In genomic region chr17:32904414-32904813, GRCm38 (mm10) we compare ENCODE assay signal across 11 mouse cellular contexts. TPM values are rescaled to one million over a fixed set of nuclear protein-coding genes. Genes with fewer than 3 reads are reported as not detected.
A peak's percentile ranks its signal among the peaks of the same experiment; 100 is the strongest.
DNase-seq lines count a peak whose midpoint lies in the region; ATAC-seq and TF ChIP-seq lines count a peak whose summit lies in the region.
"Had no signal": no experiment of that assay in that cellular context is flagged by ENCODE, and none has a peak within 500 bp of the region (broad histone marks: within the 10 kb centered on the region; RNA-seq: fewer than 3 reads in every experiment).

No protein-coding gene starts in this region.

- H3K4me2 ChIP-seq in midbrain, embryonic 14.5 days (ENCODE audit: low read length) = no peak overlapping the region
- no peak overlapping the region for H3K4me2 ChIP-seq in midbrain, embryonic 13.5 days (replicated peaks)

- peak; percentile 63 for TF ChIP-seq CTCF in heart, adult 2 months (IDR thresholded peaks at IDR 0.05)
- peak; percentile 24; the same call in 1 of the 2 replicates for TF ChIP-seq CTCF in bone marrow, adult 2 months (IDR thresholded peaks at IDR 0.05; ENCODE audit: control insufficient read depth, insufficient read depth, low read length)

- H3K9ac ChIP-seq in heart, adult 2 months (ENCODE audit: low read depth, low read length) = no peak overlapping the region
- no peak overlapping the region for H3K9ac ChIP-seq in midbrain, embryonic 14.5 days (replicated peaks; ENCODE audit: low read length)
- no peak overlapping the region for H3K9ac ChIP-seq in midbrain, embryonic 13.5 days (replicated peaks)

- no peak for DNase-seq in heart, adult 2 months
- no peak for DNase-seq in heart, adult 11 months
- DNase-seq in midbrain, embryonic 14.5 days = peak; percentile 20
- peak; percentile 30 for DNase-seq in thymus, postnatal 14 days
- no peak for DNase-seq in cerebellum, adult 18-20 months

- no peak for ATAC-seq in midbrain, embryonic 14.5 days (ENCODE audit: low FRiP score, low TSS enrichment)
- ATAC-seq in midbrain, embryonic 13.5 days = no peak
- no peak for ATAC-seq in frontal cortex, adult (ENCODE audit: low TSS enrichment)

- no peaks in the 10 kb centered on the region for H3K9me3 ChIP-seq in midbrain, embryonic 14.5 days (ENCODE audit: control insufficient read depth, low read length)
- no peaks in the 10 kb centered on the region for H3K9me3 ChIP-seq in midbrain, embryonic 13.5 days

- TF ChIP-seq EP300 in heart, adult 2 months (IDR thresholded peaks at IDR 0.05; ENCODE audit: insufficient read depth, low read depth, low read length) = no peak

- no peaks in the 10 kb centered on the region for H3K4me1 ChIP-seq in heart, adult 2 months (ENCODE audit: control insufficient read depth, insufficient read depth, low read length)
- no peaks in the 10 kb centered on the region for H3K4me1 ChIP-seq in midbrain, embryonic 14.5 days (ENCODE audit: control insufficient read depth, insufficient read depth, low read length)
- H3K4me1 ChIP-seq in midbrain, embryonic 13.5 days (replicated peaks) = no peaks in the 10 kb centered on the region
- H3K4me1 ChIP-seq in bone marrow, adult 2 months (ENCODE audit: control insufficient read depth, insufficient read depth, low read length) = no peaks in the 10 kb centered on the region

- no peak for TF ChIP-seq POLR2A in heart, adult 2 months (IDR thresholded peaks at IDR 0.05; ENCODE audit: insufficient read depth, low read depth, low read length)
- no peak for TF ChIP-seq POLR2A in bone marrow, adult 2 months (IDR thresholded peaks at IDR 0.05; ENCODE audit: borderline replicate concordance, control insufficient read depth, low read depth, low read length)

- H3K4me3 ChIP-seq in heart, adult 2 months = no peak overlapping the region
- H3K4me3 ChIP-seq in midbrain, embryonic 14.5 days (replicated peaks; ENCODE audit: low read depth, low read length) = no peak overlapping the region
- no peak overlapping the region for H3K4me3 ChIP-seq in midbrain, embryonic 13.5 days (replicated peaks)
- no peak overlapping the region for H3K4me3 ChIP-seq in bone marrow, adult 2 months (replicated peaks; ENCODE audit: control insufficient read depth, low read depth, low read length)

- intact Hi-C loops in heart, adult 2 months (cut with DNase I) = no loop called here

- H3K27ac ChIP-seq in heart, adult 2 months = no peak overlapping the region
- H3K27ac ChIP-seq in midbrain, embryonic 14.5 days (replicated peaks; ENCODE audit: low read depth, low read length) = no peak overlapping the region
- no peak overlapping the region for H3K27ac ChIP-seq in midbrain, embryonic 13.5 days
- no peak overlapping the region for H3K27ac ChIP-seq in bone marrow, adult 2 months (ENCODE audit: control insufficient read depth, insufficient read depth, low read depth, low read length, poor library complexity)

- WGBS in heart, adult 2 months = 50% methylated on average over 2 of the region's 2 CpGs
- WGBS in midbrain, embryonic 14.5 days = 69% methylated on average over 2 of the region's 2 CpGs
- 81% methylated on average over 2 of the region's 2 CpGs for WGBS in midbrain, embryonic 13.5 days
- 50% methylated on average over 2 of the region's 2 CpGs for WGBS in bone marrow, adult 2 months

- peaks cover 4% of the 10 kb centered on the region; the same call in 1 of the 2 replicates for H3K27me3 ChIP-seq in heart, adult 2 months (ENCODE audit: control insufficient read depth, insufficient read depth, low read length)
- no peaks in the 10 kb centered on the region for H3K27me3 ChIP-seq in midbrain, embryonic 14.5 days (ENCODE audit: control insufficient read depth, insufficient read depth, low read length)
- H3K27me3 ChIP-seq in midbrain, embryonic 13.5 days = peaks cover 9% of the 10 kb centered on the region

- no peaks in the 10 kb centered on the region for H3K36me3 ChIP-seq in heart, adult 2 months (ENCODE audit: control insufficient read depth, insufficient read depth, low read length)
- no peaks in the 10 kb centered on the region for H3K36me3 ChIP-seq in midbrain, embryonic 14.5 days (ENCODE audit: control insufficient read depth, insufficient read depth, low read length)
- H3K36me3 ChIP-seq in midbrain, embryonic 13.5 days = no peaks in the 10 kb centered on the region

- H3K79me2 ChIP-seq in heart, adult 2 months (replicated peaks; ENCODE audit: control insufficient read depth, insufficient read depth, low read length) = no peaks in the 10 kb centered on the region

RNA-seq across cellular contexts. Expression of gene Cyp4f14, which starts 12.7 kb away (rescaled TPM):
- under 1 TPM in 1 of 2 experiments, not detected in 1; 0.16 TPM for total RNA-seq in heart, adult 2 months (2021)
- polyA plus RNA-seq in heart, adult 2 months (2012; rRNA removed) = 0.25 and 0.44 TPM in 2 replicates
- not detected in 2 replicates for polyA plus RNA-seq in midbrain, embryonic 14.5 days (2014; fragmentation: Nextera tagmentation; extraction: Ambion mirVana)
- not detected in 2 replicates for polyA plus RNA-seq in midbrain, embryonic 13.5 days (2015; fragmentation: Nextera tagmentation; extraction: Ambion mirVana)
- 1.00 TPM in 1 of 2 replicates, not detected in the other for polyA plus RNA-seq in bone marrow, adult 2 months (2011; ENCODE audit: insufficient read depth, insufficient read length, low replicate concordance, missing spikeins)
- total RNA-seq: heart, postnatal 10 days had no signal
- polyA plus RNA-seq: kidney, embryonic 16.5 days; limb, embryonic 14.5 days had no signal

RNA-seq across cellular contexts. Expression of gene Zfp870, which starts 13.0 kb away (rescaled TPM):
- 1 to 10 TPM; 5.4 to 7.3 TPM for total RNA-seq in heart, adult 2 months (2021)
- polyA plus RNA-seq in heart, adult 2 months (2012; rRNA removed) = 1.3 and 2.7 TPM in 2 replicates
- polyA plus RNA-seq in midbrain, embryonic 14.5 days (2014; fragmentation: Nextera tagmentation; extraction: Ambion mirVana) = 6.1 and 11.1 TPM in 2 replicates
- 8.7 and 10.3 TPM in 2 replicates for polyA plus RNA-seq in midbrain, embryonic 13.5 days (2015; fragmentation: Nextera tagmentation; extraction: Ambion mirVana)
- polyA plus RNA-seq in bone marrow, adult 2 months (2011; ENCODE audit: insufficient read depth, insufficient read length, low replicate concordance, missing spikeins) = 0.81 and 1.6 TPM in 2 replicates

RNA-seq across cellular contexts. Expression of gene Cyp4f13, which starts 42.8 kb away (rescaled TPM):
- total RNA-seq in heart, adult 2 months (2021) = 10 to 100 TPM; 11.2 to 12.7 TPM
- polyA plus RNA-seq in heart, adult 2 months (2012; rRNA removed) = 21.1 and 22.9 TPM in 2 replicates
- 4.7 and 6.6 TPM in 2 replicates for polyA plus RNA-seq in midbrain, embryonic 14.5 days (2014; fragmentation: Nextera tagmentation; extraction: Ambion mirVana)
- polyA plus RNA-seq in midbrain, embryonic 13.5 days (2015; fragmentation: Nextera tagmentation; extraction: Ambion mirVana) = 6.0 and 9.9 TPM in 2 replicates
- 43.1 and 46.3 TPM in 2 replicates for polyA plus RNA-seq in bone marrow, adult 2 months (2011; ENCODE audit: insufficient read depth, insufficient read length, low replicate concordance, missing spikeins)

Comparison
In these comparisons a context has a peak if more than half of its experiments do, and no peak if none do; other contexts are left out.
1. DNase-seq: peak in midbrain, embryonic 14.5 days (single experiment) and thymus, postnatal 14 days (single experiment); none in heart, adult 2 months (0 of 2), heart, adult 11 months (single experiment) and cerebellum, adult 18-20 months (0 of 2).